Mouse (Mus musculus): Measurements from ENCODE around the gene Inpp5a.

DNA sequence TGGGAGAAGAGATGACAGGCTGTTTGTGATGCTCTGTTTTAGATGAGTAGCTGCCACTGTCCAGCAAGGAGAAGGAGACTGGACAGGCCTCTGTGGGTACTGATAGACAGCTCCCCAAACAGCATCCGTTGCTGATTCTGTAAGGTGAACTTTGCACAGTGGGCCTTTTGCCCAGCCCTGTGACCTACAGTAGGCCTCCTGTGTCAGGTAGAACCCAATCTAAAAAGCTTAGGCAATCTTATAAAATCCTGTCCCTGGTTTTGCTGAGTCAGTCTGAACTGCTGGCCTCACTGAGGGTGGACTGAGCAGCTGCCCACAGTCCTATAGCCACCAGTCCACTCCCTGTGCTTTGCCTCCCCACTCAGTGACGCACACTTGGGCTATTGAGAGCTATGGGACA lies 158.4 kb downstream of the Inpp5a start:
- TF ChIP-seq CTCF (IDR thresholded peaks at IDR 0.05; ENCODE audit: low read depth): no peak
- TF ChIP-seq EP300 (optimal IDR thresholded peaks at IDR 0.05): no peak
